8 mouse cellular contexts compared by ENCODE assay signal in genomic region chr12:3871637-3872036, GRCm38 (mm10).
A peak's percentile ranks its signal among the peaks of the same experiment; 100 is the strongest.
DNase-seq lines count a peak whose midpoint lies in the region; ATAC-seq and TF ChIP-seq lines count a peak whose summit lies in the region.

No protein-coding gene starts in this region.

- peaks cover 84% of the 10 kb centered on the region for H3K36me3 ChIP-seq in megakaryocyte, embryonic 14.5 days (replicated peaks; ENCODE audit: low read length)
- H3K36me3 ChIP-seq in embryonic facial prominence, embryonic 14.5 days (ENCODE audit: control insufficient read depth, insufficient read depth, low read length), result peaks cover 75% of the 10 kb centered on the region
- H3K36me3 ChIP-seq in limb, embryonic 14.5 days (ENCODE audit: control insufficient read depth, insufficient read depth, low read length), result peaks cover 76% of the 10 kb centered on the region
- H3K36me3 ChIP-seq in midbrain, embryonic 14.5 days (ENCODE audit: control insufficient read depth, insufficient read depth, low read length), result peaks cover 35% of the 10 kb centered on the region
- H3K36me3 ChIP-seq in stomach, embryonic 16.5 days (ENCODE audit: control insufficient read depth, insufficient read depth, low read length), result peaks cover 17% of the 10 kb centered on the region

- 32% methylated on average over 15 of the region's 15 CpGs for WGBS in embryonic facial prominence, embryonic 14.5 days
- 32% methylated on average over 15 of the region's 15 CpGs for WGBS in limb, embryonic 14.5 days
- 27% methylated on average over 15 of the region's 15 CpGs for WGBS in midbrain, embryonic 14.5 days
- WGBS in stomach, embryonic 16.5 days, result 36% methylated on average over 15 of the region's 15 CpGs

- H3K4me2 ChIP-seq in embryonic facial prominence, embryonic 14.5 days (ENCODE audit: low read depth, low read length), result no peak overlapping the region
- H3K4me2 ChIP-seq in limb, embryonic 14.5 days (replicated peaks; ENCODE audit: low read depth, low read length, severe bottlenecking), result no peak overlapping the region
- H3K4me2 ChIP-seq in midbrain, embryonic 14.5 days (ENCODE audit: low read length), result peak overlapping the region; percentile 38
- H3K4me2 ChIP-seq in stomach, embryonic 16.5 days (ENCODE audit: low read depth, low read length), result no peak overlapping the region

- peak; percentile 74 for DNase-seq in embryonic facial prominence, embryonic 14.5 days (ENCODE audit: low spot score)
- peak; percentile 80 to 88 for DNase-seq in heart, adult 9 months (ENCODE audit: low spot score in 2 of 2)
- peak; percentile 90 for DNase-seq in kidney, adult 9 months
- DNase-seq in limb, embryonic 14.5 days (ENCODE audit: low spot score), result peak; percentile 65
- peak; percentile 66 for DNase-seq in midbrain, embryonic 14.5 days

- H3K9ac ChIP-seq in embryonic facial prominence, embryonic 14.5 days (ENCODE audit: low read depth, low read length), result 0 out of 2 replicates have a peak overlapping the region, but pooled peaks have one; percentile 32
- no peak overlapping the region for H3K9ac ChIP-seq in limb, embryonic 14.5 days (ENCODE audit: low read depth, low read length, severe bottlenecking)
- 0 out of 2 replicates have a peak overlapping the region, but pooled peaks have one; percentile 16 for H3K9ac ChIP-seq in midbrain, embryonic 14.5 days (replicated peaks; ENCODE audit: low read length)
- no peak overlapping the region for H3K9ac ChIP-seq in stomach, embryonic 16.5 days (ENCODE audit: low read length)

- peak overlapping the region; percentile 61 for H3K27ac ChIP-seq in embryonic facial prominence, embryonic 14.5 days (replicated peaks; ENCODE audit: low read depth, low read length)
- peak overlapping the region; percentile 40; the same call in 1 of the 2 replicates for H3K27ac ChIP-seq in limb, embryonic 14.5 days (replicated peaks; ENCODE audit: low read depth, low read length)
- peak overlapping the region; percentile 58 for H3K27ac ChIP-seq in midbrain, embryonic 14.5 days (replicated peaks; ENCODE audit: low read depth, low read length)
- H3K27ac ChIP-seq in stomach, embryonic 16.5 days (ENCODE audit: low read length), result peak overlapping the region; percentile 71

- H3K27me3 ChIP-seq in megakaryocyte, embryonic 14.5 days (replicated peaks), result no peaks in the 10 kb centered on the region
- no peaks in the 10 kb centered on the region for H3K27me3 ChIP-seq in embryonic facial prominence, embryonic 14.5 days (replicated peaks; ENCODE audit: control insufficient read depth, insufficient read depth, low read length)
- H3K27me3 ChIP-seq in limb, embryonic 14.5 days (ENCODE audit: control insufficient read depth, insufficient read depth, low read length), result no peaks in the 10 kb centered on the region
- H3K27me3 ChIP-seq in midbrain, embryonic 14.5 days (ENCODE audit: control insufficient read depth, insufficient read depth, low read length), result no peaks in the 10 kb centered on the region
- H3K27me3 ChIP-seq in stomach, embryonic 16.5 days (ENCODE audit: control insufficient read depth, insufficient read depth, low read length), result no peaks in the 10 kb centered on the region

- peak overlapping the region; percentile 80 for H3K4me3 ChIP-seq in megakaryocyte, embryonic 14.5 days (replicated peaks)
- no peak overlapping the region for H3K4me3 ChIP-seq in embryonic facial prominence, embryonic 14.5 days (ENCODE audit: low read depth, low read length)
- H3K4me3 ChIP-seq in limb, embryonic 14.5 days (replicated peaks; ENCODE audit: low read length), result no peak overlapping the region
- H3K4me3 ChIP-seq in midbrain, embryonic 14.5 days (replicated peaks; ENCODE audit: low read depth, low read length), result no peak overlapping the region
- H3K4me3 ChIP-seq in stomach, embryonic 16.5 days (replicated peaks; ENCODE audit: low read length), result no peak overlapping the region

- H3K9me3 ChIP-seq in megakaryocyte, embryonic 14.5 days, result no peaks in the 10 kb centered on the region
- H3K9me3 ChIP-seq in embryonic facial prominence, embryonic 14.5 days (ENCODE audit: control insufficient read depth, low read length), result no peaks in the 10 kb centered on the region
- H3K9me3 ChIP-seq in limb, embryonic 14.5 days (ENCODE audit: control insufficient read depth, low read length), result no peaks in the 10 kb centered on the region
- H3K9me3 ChIP-seq in midbrain, embryonic 14.5 days (ENCODE audit: control insufficient read depth, low read length), result no peaks in the 10 kb centered on the region
- no peaks in the 10 kb centered on the region for H3K9me3 ChIP-seq in stomach, embryonic 16.5 days (replicated peaks; ENCODE audit: control insufficient read depth, low read length)

- no peak for ATAC-seq in megakaryocyte, adult 5-6 weeks (ENCODE audit: poor library complexity, severe bottlenecking)
- ATAC-seq in embryonic facial prominence, embryonic 14.5 days (ENCODE audit: low read depth), result peak; percentile 19; the same call in 1 of the 2 replicates
- ATAC-seq in limb, embryonic 14.5 days (ENCODE audit: low FRiP score, low read depth), result no peak
- peak; percentile 43; the same call in 1 of the 2 replicates for ATAC-seq in midbrain, embryonic 14.5 days (ENCODE audit: low FRiP score, low TSS enrichment)
- no peak; the same call in 1 of the 2 replicates for ATAC-seq in stomach, embryonic 16.5 days (ENCODE audit: insufficient read depth, low FRiP score)

- peaks cover 80% of the 10 kb centered on the region for H3K4me1 ChIP-seq in megakaryocyte, embryonic 14.5 days
- peaks cover 9% of the 10 kb centered on the region for H3K4me1 ChIP-seq in embryonic facial prominence, embryonic 14.5 days (ENCODE audit: control insufficient read depth, insufficient read depth, low read length)
- peaks cover 13% of the 10 kb centered on the region for H3K4me1 ChIP-seq in limb, embryonic 14.5 days (ENCODE audit: control insufficient read depth, insufficient read depth, low read length)
- no peaks in the 10 kb centered on the region for H3K4me1 ChIP-seq in midbrain, embryonic 14.5 days (ENCODE audit: control insufficient read depth, insufficient read depth, low read length)
- peaks cover 35% of the 10 kb centered on the region for H3K4me1 ChIP-seq in stomach, embryonic 16.5 days (ENCODE audit: control insufficient read depth, insufficient read depth, low read length)

- no peak for TF ChIP-seq POLR2A in limb, embryonic 14.5 days (IDR thresholded peaks at IDR 0.05; ENCODE audit: borderline replicate concordance, extremely low read depth, insufficient read depth, insufficient read length)

Comparison
In these comparisons a context has a peak if more than half of its experiments do, and no peak if none do; other contexts are left out.
1. ATAC-seq: peak in embryonic facial prominence, embryonic 14.5 days (single experiment) and midbrain, embryonic 14.5 days (single experiment); none in megakaryocyte, adult 5-6 weeks (single experiment), limb, embryonic 14.5 days (single experiment) and stomach, embryonic 16.5 days (single experiment).
2. H3K9ac ChIP-seq: peak in embryonic facial prominence, embryonic 14.5 days (single experiment) and midbrain, embryonic 14.5 days (single experiment); none in limb, embryonic 14.5 days (single experiment) and stomach, embryonic 16.5 days (single experiment).
3. Peak in every context shown above with its lines, with median percentiles within 50 percentile points of each other: DNase-seq and H3K27ac ChIP-seq.